Mouse (Mus musculus) spleen, postnatal 4 days (tissue): ENCODE data around the gene Bcl7a.

Experiments
- DNase-seq, 2 experiments: peaks; one replicate each; pipeline ENCODE4 v3.0.0; 2022; ENCODE audit warnings: low spot score in 2 of 2

The Bcl7a gene

GRCm38 (mm10) chr5:123343707-123344627 lies at the start of gene Bcl7a:
Bcl7a (plus strand) TSS chr5:123343834.
- DNase-seq, result peak; percentile 81 to 93

DNA sequence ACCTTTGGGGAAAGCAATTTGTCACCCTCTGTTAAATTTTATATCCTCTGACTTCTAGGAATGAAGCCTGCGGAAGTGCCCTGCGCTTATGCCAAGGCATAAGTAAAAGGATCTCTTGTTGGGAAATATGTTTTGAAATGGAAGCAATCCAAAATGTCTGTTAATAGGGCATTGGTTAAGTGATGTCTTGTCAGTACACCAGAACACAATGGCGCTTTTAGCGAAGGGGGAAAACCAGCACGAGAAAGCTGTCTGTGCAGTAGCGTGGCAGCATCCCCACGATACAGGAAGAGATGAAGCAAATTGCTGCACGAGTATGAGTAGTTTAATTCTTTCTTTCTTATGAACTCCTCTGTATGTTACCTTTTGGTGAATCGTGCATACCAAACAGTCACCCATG lies 49.0 kb upstream of the Bcl7a start:
- no peak for DNase-seq

- DNase-seq, result peak; percentile 42 to 72
Observed at GRCm38 (mm10) chr5:123296224-123296806, 47.3 kb upstream of the Bcl7a start.

DNA sequence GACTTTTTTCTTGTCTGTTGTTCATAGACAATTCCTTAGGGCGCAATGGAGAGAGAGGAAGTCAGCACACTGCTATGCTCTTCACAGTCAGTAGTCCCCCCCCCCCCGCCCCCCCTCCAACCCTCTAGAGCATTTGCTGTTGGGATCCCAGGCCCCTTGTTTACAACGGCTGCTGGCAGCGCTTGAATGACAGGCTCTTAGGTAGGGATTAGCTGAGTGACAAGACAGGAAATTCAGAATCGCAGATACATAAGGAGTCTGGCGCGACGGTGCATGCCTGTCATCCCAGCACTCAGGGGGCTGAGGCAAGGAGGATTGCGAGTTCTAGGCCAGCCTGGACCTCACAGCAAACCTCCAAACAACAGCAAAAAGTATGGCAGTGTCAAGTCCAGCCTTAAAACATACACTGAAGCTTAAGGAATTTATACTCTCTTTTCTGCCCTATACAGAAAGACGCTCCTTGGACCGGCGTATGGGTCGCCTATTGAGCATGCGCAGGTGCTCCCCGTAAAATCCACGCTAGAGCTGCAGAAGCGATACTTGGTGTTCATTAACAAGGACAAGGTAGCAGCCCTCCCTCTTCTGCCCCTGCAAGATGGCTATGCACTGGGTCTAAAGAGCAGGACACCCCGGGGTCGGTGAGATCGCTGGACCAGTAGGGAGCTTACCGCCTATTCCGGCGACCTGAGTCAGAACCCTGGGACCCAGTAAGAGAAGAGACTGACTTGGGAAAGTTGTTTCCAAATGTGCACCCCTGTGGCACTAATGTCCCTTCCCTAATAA lies 46.5 kb upstream of the Bcl7a start:
- DNase-seq, result no peak

GRCm38 (mm10) chr5:123297830-123298229 lies 45.8 kb upstream of the Bcl7a start:
- DNase-seq, result no peak

DNA sequence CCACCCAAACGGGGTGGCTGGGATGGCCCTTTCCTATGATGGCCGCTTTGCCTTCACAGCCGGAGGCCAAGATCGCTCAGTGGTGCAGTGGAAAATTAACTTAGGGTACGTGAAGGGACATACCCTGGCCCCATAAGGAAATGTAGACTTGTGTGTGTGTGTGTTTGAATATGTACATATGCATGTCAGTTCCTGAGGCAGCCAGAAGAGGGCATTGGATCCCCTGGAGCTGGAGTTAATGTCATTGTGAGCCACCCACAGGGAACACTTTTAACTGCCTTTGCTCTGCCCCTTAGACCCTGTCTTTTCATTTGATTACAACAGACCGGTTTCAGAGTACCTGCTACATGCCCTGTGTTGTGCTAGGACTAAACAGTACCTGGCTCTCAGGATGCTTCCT lies 45.1 kb upstream of the Bcl7a start:
- DNase-seq, result peak in 1 of 2 experiments; percentile 29

GRCm38 (mm10) chr5:123300496-123301034 lies 43.1 kb upstream of the Bcl7a start:
- no peak for DNase-seq

DNA sequence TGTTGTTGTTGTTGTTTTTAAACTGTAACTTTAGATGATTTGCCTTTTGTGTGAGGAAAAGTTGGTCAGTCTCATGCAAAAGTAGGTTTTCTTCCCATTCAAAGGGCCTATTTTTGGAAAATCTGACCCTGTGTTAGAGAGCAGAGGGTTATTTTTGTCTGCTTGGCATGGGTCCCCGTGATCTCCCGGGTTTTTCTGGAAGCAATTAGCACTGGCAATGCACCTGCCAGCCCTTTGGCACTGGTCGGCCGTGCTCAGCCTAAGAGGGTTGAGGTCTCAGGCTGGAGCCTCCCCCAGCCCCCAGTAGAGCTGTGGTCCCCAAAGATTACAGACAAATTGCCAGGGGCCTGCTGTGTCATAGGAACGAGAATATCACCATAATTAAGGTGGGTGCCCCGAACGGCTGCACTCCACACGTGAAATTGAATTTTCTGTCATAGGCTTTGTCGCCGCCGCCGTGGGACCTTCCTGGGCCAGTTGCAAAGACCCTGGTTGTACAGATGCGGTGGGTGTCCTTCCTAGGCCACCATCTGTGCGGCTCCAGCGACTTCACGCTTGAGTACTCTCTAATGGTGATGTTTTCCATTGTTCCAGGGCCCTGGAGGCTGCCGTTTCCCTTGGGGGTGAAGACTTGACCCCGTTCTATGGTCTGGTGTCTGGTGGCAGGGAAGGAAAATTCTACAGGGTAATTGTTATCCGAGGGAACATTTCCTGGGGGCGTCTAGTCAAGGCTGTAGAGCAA lies 41.7 kb upstream of the Bcl7a start:
- DNase-seq, result no peak

GRCm38 (mm10) chr5:123307630-123308282 lies 35.9 kb upstream of the Bcl7a start:
- no peak for DNase-seq

DNA sequence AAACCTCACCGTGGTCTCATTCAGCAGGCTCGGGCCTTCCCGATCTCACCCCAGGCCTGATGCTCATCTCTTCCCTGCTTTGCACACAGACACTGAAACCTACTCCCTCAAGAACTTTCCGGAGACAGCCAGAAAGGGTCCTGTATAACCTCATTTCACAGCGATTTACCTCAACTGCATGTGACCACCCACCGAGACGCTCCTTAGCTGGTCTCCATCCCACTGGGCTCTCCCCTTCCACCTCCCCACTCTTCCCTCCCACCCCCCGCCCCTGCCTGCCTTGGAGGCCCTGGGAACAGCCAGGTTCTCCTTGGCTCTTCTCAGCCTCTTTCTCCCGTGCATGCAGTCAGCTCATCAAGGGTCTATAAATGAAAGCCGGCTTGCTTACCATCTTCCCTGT lies 33.8 kb upstream of the Bcl7a start:
- no peak for DNase-seq

DNA sequence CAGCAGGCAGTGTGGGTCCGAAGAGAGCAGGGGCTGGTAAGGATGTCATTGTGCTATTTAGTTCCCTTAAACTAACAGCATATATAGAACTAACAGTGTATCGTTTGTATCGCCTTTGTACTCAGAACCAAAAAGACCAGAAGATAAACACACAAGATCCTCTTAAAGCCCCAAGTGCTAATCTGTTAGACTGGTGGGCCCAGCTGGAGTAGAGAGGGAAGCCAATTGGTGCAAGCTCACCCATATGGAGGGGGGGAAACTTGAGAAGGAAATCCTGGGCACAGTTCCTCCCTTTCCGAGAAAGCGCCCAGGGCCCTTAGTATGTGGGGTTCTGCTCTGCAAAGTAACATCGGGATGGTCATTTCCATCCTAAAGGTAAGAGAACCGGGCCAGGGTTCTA lies 33.4 kb upstream of the Bcl7a start:
- no peak for DNase-seq

DNA sequence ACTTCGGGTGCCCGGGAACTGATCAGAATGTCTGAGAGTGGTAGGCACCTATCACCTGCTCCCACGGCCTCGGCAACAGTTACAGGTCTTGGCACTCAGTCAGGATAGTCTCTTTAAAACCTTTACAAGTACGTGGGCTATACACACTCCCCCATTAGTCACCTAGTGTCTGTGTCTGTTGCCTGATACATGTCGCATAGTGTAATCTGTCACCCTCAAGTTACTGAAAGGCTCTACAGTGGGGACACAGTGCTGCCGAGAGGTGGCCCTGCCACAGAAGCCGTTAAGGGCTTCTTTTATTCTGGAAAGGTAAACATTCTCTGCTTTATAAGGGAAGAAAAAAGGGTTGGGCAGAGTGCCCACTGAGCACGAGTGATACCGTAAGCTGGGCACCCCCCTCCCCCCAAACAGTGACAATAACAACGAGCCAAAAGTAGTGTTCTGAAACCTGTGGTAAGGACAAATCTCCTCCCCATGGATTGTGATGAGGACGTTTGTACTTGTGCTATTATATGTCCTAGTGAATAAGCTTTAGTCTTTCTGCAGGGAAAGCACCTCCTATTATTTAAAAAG lies 30.5 kb upstream of the Bcl7a start:
- DNase-seq, result no peak

DNA sequence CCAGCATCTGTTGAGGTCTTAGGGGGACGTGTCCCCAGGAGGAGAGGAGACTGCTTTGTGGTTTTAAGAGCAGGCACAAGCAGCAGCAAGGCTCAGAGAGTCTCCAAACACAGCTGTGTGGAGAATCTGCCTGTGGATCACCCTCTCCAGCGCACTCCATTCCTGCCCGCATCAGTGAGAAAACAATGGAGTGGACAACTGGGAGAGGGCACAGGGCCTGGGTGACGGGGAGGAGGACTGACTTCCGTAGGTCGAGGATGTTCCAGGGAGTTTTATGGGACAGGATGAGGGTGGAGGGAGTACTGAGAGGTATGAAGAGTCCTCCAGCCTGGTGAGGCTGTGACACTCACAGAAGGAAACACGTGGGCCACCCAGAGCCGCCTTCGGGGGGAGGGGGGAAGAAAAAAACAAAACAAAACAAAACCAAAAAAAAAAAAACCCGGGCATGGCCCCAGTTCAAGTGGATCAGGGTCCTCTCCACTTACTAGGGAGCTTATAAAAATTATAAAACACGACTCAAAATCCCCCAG lies 29.7 kb upstream of the Bcl7a start:
- no peak for DNase-seq

GRCm38 (mm10) chr5:123315219-123315866 lies 28.3 kb upstream of the Bcl7a start:
- peak in 1 of 2 experiments; percentile 45 for DNase-seq

DNA sequence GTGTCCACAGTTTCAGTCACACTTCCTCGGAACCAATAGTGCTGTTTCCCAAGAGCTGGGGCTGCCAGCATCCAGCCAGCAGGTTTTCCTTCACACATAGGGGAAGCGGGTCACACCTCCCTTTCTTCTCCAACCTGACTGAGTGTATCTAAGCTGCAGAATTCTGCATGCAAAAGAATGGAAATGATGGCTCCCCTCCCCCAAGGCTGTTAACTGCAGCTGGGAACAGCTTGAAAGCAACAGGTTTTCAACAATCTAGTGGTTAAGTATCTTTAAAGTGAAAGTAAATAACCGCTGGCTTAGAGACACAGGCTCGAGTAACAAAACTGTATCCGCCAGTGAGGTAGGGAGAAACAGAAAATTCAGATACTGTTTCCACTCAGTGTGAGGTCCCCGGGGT lies 25.6 kb upstream of the Bcl7a start:
- DNase-seq, result no peak

DNA sequence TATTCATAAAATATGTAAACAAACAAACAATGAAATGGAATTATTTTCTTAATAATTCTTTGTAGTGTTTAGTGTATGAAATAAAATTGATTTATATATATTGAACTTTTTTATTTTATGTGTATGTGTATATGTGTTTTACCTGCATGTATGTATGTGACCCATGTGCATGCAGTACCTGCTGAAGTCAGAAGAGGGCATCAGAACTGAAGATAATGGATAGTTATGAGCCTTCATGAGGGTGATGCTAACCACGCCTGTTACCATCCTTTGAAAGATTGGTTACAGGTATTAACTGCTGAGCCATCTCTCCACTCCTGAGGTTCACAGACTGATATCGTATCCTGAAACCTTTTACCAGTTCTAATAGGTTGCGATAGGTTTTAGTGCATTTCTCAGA lies 23.5 kb upstream of the Bcl7a start:
- DNase-seq, result no peak

DNA sequence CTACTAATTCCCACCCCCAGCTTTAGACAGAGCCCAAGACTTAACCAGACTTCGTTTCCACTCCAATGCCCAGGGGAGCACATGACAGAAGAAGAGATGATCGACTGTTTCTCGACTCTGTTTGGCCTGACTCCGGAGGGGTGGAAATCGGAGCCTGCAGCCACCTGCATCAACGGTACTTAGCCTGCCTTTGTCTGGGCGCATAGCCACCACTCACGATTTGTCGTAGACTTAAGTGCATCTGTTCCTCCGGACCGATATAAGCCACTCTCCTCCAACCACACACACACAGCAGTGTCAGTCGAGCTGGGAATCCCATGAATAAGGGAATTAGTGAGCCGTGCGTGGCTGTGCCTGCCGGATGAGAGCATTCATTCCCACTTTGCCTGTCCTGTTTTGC lies 19.4 kb upstream of the Bcl7a start:
- DNase-seq, result peak; percentile 31 to 72

DNA sequence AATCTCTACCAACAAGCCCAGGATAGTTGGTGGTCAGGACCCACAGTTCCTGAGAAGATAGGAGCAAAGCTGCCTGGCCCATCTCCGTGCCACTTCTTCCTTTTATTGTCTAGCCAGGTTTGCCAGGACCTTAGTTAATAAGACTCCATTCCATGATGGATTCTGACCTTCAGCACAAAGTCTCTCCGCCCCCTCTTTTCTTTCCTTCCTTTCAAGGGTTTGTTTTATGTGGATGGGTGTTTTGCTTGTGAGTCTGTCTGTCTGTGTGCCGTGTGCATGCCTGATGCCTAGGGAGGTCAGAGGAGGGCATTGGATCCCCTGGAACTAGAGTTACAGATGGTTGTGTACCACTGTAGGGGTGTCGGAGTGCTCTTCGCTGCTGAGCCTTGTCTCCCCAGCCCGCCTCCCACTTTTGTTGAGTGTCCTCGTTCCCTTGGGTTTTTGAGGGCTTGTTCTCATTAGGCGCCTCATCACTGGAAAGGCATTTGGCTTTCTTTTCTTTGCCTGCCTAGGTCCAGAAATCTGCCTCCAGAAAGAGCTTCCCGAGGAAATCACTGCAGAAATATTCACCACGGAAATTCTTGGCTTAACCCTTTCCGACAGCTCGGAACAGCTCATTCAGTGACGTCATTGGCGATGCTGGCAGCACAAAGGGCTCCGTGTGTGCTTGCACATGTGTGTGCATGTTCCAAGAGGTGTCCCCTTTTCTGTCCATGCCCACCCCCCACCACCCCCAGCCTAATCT lies 17.5 kb upstream of the Bcl7a start:
- DNase-seq, result no peak

DNA sequence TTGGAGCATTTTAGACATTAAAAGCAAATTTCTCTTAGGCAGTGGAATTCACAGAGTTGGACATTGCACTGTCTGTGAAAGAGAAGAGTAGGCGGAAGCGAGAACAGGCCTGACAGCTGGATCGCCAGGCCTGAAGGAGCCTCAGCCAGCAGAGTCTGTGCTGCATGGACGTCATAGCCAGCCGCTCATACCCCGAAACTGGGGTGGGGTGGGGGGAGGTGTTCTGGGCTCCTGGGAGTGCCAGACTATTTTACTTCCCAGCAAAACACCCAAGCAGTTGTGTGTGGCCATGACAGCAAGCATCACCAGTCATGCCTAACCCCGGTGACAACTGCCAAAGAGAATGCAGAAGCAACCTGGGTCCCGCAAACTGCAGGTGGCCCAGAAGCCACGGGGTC lies 16.9 kb upstream of the Bcl7a start:
- peak; percentile 59 to 75 for DNase-seq
